Mouse (Mus musculus) adrenal gland, adult 2 months (tissue): ENCODE data around the gene Ppil4. TPM values are rescaled to one million over a fixed set of nuclear protein-coding genes. Genes with fewer than 3 reads are reported as not detected.

Experiments used
- DNase-seq: peaks from one replicate; pipeline ENCODE4 v3.0.0; 2021
- polyA plus RNA-seq: library from polyadenylated mRNA; depleted of rRNA; stranded (reverse); fragments of >200 nt; gene quantifications from 2 replicates; pipeline ENCODE4 v1.2.3, GENCODE M21; 2012
- total RNA-seq, 2 experiments: library from RNA; stranded (reverse); gene quantifications; 2 replicates each; pipeline ENCODE4 v1.2.3; 2021

The Ppil4 gene
- total and polyA plus RNA-seq, 3 experiments: 3.5 to 26.7 (median 21.6) TPM

GRCm38 (mm10) chr10:7824663-7825280 is 32.1 kb downstream of the Ppil4 start:
- no peak for DNase-seq

GRCm38 (mm10) chr10:7825281-7825665 is 32.6 kb downstream of the Ppil4 start:
- no peak for DNase-seq

GRCm38 (mm10) chr10:7826106-7826505 is 33.4 kb downstream of the Ppil4 start:
- DNase-seq: no peak

GRCm38 (mm10) chr10:7832171-7832676 is 39.5 kb downstream of the Ppil4 start, which contains the start of gene Zc3h12d:
Gene Zc3h12d, plus strand, starts transcription at chr10:7832470.
- peak; percentile 43 for DNase-seq

- no peak for DNase-seq
These were observed 40.9 kb downstream of the Ppil4 start for GRCm38 (mm10) chr10:7833377-7834165.

GRCm38 (mm10) chr10:7834671-7835225 is 42.1 kb downstream of the Ppil4 start:
- no peak for DNase-seq

GRCm38 (mm10) chr10:7836902-7837301 is 44.2 kb downstream of the Ppil4 start:
- DNase-seq: no peak

- no peak for DNase-seq
These were observed 44.8 kb downstream of the Ppil4 start for GRCm38 (mm10) chr10:7837446-7837845.

- DNase-seq: no peak
These were observed 45.3 kb downstream of the Ppil4 start for GRCm38 (mm10) chr10:7838036-7838435.

- no peak for DNase-seq
These were observed 46.3 kb downstream of the Ppil4 start for GRCm38 (mm10) chr10:7838874-7839421.

GRCm38 (mm10) chr10:7839551-7840352 is 47.1 kb downstream of the Ppil4 start:
- peak; percentile 60 for DNase-seq

- no peak for DNase-seq
These were observed 47.7 kb downstream of the Ppil4 start for GRCm38 (mm10) chr10:7840353-7840733.

- DNase-seq: no peak
These were observed 48.1 kb downstream of the Ppil4 start for GRCm38 (mm10) chr10:7840785-7841184.

- peak; percentile 91 for DNase-seq
These were observed 48.9 kb downstream of the Ppil4 start for GRCm38 (mm10) chr10:7841571-7842080.

- no peak for DNase-seq
These were observed 50.5 kb downstream of the Ppil4 start for GRCm38 (mm10) chr10:7843181-7843580.

- DNase-seq: no peak
These were observed 51.5 kb downstream of the Ppil4 start for GRCm38 (mm10) chr10:7844161-7844560.

- no peak for DNase-seq
These were observed 52.4 kb downstream of the Ppil4 start for GRCm38 (mm10) chr10:7845136-7845535.

- DNase-seq: no peak
These were observed 53.3 kb downstream of the Ppil4 start for GRCm38 (mm10) chr10:7845991-7846390.

GRCm38 (mm10) chr10:7847166-7847605 is 54.5 kb downstream of the Ppil4 start:
- DNase-seq: no peak

GRCm38 (mm10) chr10:7851891-7852290 is 59.2 kb downstream of the Ppil4 start:
- no peak for DNase-seq

GRCm38 (mm10) chr10:7860494-7860893 is 67.8 kb downstream of the Ppil4 start:
- DNase-seq: no peak
